Mouse (Mus musculus) limb, embryonic 12.5 days (tissue): ENCODE results near the gene 4933402N03Rik. TPM values are rescaled to one million over a fixed set of nuclear protein-coding genes. Genes with fewer than 3 reads are reported as not detected.

ENCODE experiments used
- ATAC-seq: fragments of 200-750 bp; cut with Nextera tagmentation; 2 replicates; pipeline ENCODE4 v1.8.0; 2017; ENCODE audit warnings: low read depth, moderate TSS enrichment; ENCODE audit not compliant: insufficient number of reproducible peaks, insufficient read depth, low FRiP score, low TSS enrichment
- H3K27ac ChIP-seq: fragments of 300-500 bp; sonication (generic); 2 replicates; pipeline ENCODE4 v1.5.1; 2016; ENCODE audit warnings: mild to moderate bottlenecking, moderate library complexity
- H3K27me3 ChIP-seq: fragments of 300-500 bp; sonication (generic); 2 replicates; pipeline ENCODE4 v1.6.1; 2016; ENCODE audit warnings: mild to moderate bottlenecking, moderate library complexity
- H3K36me3 ChIP-seq: fragments of 300-500 bp; sonication (generic); 2 replicates; pipeline ENCODE4 v1.6.1; 2016; ENCODE audit warnings: mild to moderate bottlenecking, moderate library complexity
- H3K4me1 ChIP-seq: fragments of 300-500 bp; sonication (generic); replicated peaks from 2 replicates; pipeline ENCODE4 v1.6.1; 2016
- H3K4me2 ChIP-seq: fragments of 300-500 bp; sonication (generic); 2 replicates; pipeline ENCODE4 v1.6.1; 2016; ENCODE audit warnings: mild to moderate bottlenecking, moderate library complexity
- H3K4me3 ChIP-seq: fragments of 300-500 bp; sonication (generic); replicated peaks from 2 replicates; pipeline ENCODE4 v1.5.1; 2016; ENCODE audit warnings: mild to moderate bottlenecking
- H3K9ac ChIP-seq: fragments of 300-500 bp; sonication (generic); replicated peaks from 2 replicates; pipeline ENCODE4 v1.6.1; 2016; ENCODE audit warnings: mild to moderate bottlenecking, moderate library complexity
- H3K9me3 ChIP-seq: fragments of 300-500 bp; sonication (generic); 2 replicates; pipeline ENCODE4 v1.6.1; 2016; ENCODE audit warnings: mild to moderate bottlenecking, moderate library complexity
- WGBS: fragments of 180-500 bp; shearing (Covaris S2); methylation state at CpG from one replicate; pipeline ENCODE4 v1.1.7; 2016; 5-methylcytosine and 5-hydroxymethylcytosine counted together
- polyA plus RNA-seq: library from polyadenylated mRNA; unstranded; fragments of >200 nt; fragmentation: Nextera tagmentation; extraction: Ambion mirVana; gene quantifications from 2 replicates; pipeline ENCODE4 v1.2.1, GENCODE M21; 2016

The 4933402N03Rik gene
- polyA plus RNA-seq = not detected in 2 replicates

DNA sequence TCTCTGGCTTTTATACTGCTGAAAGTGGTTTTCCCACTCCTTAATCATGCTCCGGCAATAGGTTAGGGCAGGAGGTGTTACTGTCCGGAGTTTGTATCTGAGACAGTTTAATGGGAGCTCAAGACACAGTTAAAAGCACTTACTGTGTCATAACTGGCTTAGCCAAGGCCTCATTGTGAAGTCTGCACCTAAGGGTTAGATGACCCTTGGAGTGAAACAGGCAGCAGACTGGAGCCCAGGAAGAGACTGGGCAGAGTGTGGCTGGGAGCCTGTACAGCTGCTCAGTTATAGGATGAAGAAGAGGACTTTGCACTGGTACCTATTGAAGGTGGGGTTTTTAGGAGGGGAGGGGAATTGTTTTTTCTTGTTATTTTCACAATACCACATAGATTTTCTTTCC, at the start of gene 4933402N03Rik:
Gene 4933402N03Rik, minus strand, starts transcription at position 101 of the 400 bp plus-strand sequence.
- no peaks in the 10 kb centered on the region for H3K9me3 ChIP-seq
- WGBS = 59% methylated on average over 2 of the region's 2 CpGs
- no peak within 1 kb of the TSS for H3K4me3 ChIP-seq
- no peak within 1 kb of the TSS for H3K9ac ChIP-seq
- no peak within 1 kb of the TSS for H3K4me2 ChIP-seq
- no peaks in the 10 kb centered on the region for H3K4me1 ChIP-seq
- H3K27ac ChIP-seq = no peak within 1 kb of the TSS
- ATAC-seq = no peak
- no peaks in the 10 kb centered on the region for H3K27me3 ChIP-seq
- H3K36me3 ChIP-seq = no peaks in the 10 kb centered on the region

GRCm38 (mm10) chr7:131187996-131188395, 41.9 kb upstream of the 4933402N03Rik start:
- Histone ChIP-seq H3K27me3 (no peaks in the 10 kb centered on the region), H3K9me3 (no peaks in the 10 kb centered on the region), H3K4me3 (no peak overlapping the region), H3K4me2 (no peak overlapping the region), H3K36me3 (no peaks in the 10 kb centered on the region), H3K27ac (no peak overlapping the region), H3K9ac (no peak overlapping the region), H3K4me1 (no peaks in the 10 kb centered on the region)
- no peak for ATAC-seq
- 92% methylated on average over 14 of the region's 14 CpGs for WGBS

GRCm38 (mm10) chr7:131187047-131187446, 40.9 kb upstream of the 4933402N03Rik start:
- Histone ChIP-seq H3K4me2 (no peak overlapping the region), H3K4me1 (no peaks in the 10 kb centered on the region), H3K4me3 (no peak overlapping the region), H3K9me3 (no peaks in the 10 kb centered on the region), H3K27me3 (no peaks in the 10 kb centered on the region), H3K36me3 (no peaks in the 10 kb centered on the region), H3K9ac (no peak overlapping the region), H3K27ac (no peak overlapping the region)
- 80% methylated on average over 8 of the region's 8 CpGs for WGBS
- no peak for ATAC-seq

DNA sequence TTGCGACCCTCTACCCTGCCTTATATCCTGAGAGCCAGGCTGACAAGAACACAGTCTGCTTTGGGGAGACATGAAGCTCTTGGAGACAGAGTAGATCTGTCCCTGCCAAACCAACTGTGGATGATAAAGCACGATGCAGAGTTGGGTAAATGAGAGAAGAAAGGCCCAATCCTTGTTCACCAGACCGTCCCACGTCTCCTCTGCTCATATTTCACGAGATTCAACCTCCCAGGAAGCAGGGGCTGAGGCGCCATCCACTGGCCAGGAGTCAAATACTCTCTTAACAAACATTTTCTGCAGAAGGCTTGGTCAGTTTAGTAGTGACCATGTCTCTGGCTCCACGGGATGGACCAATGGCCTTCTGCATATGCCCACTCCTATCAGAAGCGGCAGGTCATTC, 38.2 kb upstream of the 4933402N03Rik start:
- no peak overlapping the region for H3K9ac ChIP-seq
- no peak overlapping the region for H3K27ac ChIP-seq
- H3K4me3 ChIP-seq = no peak overlapping the region
- no peaks in the 10 kb centered on the region for H3K9me3 ChIP-seq
- no peaks in the 10 kb centered on the region for H3K4me1 ChIP-seq
- no peak overlapping the region for H3K4me2 ChIP-seq
- ATAC-seq = no peak
- H3K36me3 ChIP-seq = no peaks in the 10 kb centered on the region
- WGBS = 59% methylated on average over 8 of the region's 8 CpGs
- no peaks in the 10 kb centered on the region for H3K27me3 ChIP-seq

DNA sequence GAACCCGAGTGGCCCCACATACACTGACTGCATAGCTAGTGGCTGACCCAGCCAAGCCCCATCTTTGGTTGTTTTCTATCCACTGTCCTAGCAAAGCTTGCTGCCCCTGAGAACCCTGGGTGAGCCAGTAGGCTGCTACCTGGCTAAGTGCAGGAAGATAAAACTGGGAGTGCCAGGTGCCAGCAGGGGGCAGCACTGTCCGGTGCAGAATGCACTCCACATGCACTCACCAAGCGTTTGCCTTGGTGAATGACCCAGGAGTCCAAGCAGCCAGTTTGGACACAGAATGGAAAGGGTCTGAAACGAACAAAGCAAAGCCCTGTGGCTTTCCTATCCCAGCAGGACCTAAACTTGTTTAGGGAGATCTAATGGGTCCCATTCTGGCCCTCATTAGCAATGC, 36.6 kb upstream of the 4933402N03Rik start:
- Histone ChIP-seq H3K27ac (no peak overlapping the region), H3K4me3 (no peak overlapping the region), H3K4me1 (no peaks in the 10 kb centered on the region), H3K9ac (no peak overlapping the region), H3K4me2 (no peak overlapping the region), H3K9me3 (no peaks in the 10 kb centered on the region), H3K36me3 (no peaks in the 10 kb centered on the region), H3K27me3 (no peaks in the 10 kb centered on the region)
- WGBS = 43% methylated on average over 4 of the region's 4 CpGs
- ATAC-seq = no peak

DNA sequence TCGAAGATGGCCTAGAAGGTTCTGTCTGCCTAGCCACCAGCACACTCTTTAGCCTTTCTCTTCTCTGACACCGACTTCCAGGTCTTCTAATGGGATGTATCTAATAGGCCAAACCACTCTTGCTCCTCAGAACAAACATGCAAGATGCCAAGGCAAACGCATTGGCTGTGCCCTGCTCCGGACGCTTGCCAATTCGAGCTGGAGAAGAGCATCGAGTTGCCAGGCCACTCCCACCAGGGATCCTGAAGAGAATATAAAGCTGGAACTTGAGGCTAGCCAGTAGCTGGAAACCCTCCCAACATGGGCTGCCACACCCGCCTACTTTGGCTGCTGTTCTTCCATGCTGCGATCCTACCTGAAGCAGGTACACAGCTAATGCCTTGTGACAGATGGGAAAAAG, 28.0 kb upstream of the 4933402N03Rik start, which contains the start of gene 5430419D17Rik:
Gene 5430419D17Rik, plus strand, starts transcription at position 282 of the 400 bp plus-strand sequence.
- H3K36me3 ChIP-seq = no peaks in the 10 kb centered on the region
- 89% methylated on average over 9 of the region's 9 CpGs for WGBS

GRCm38 (mm10) chr7:131169099-131169498, 23.0 kb upstream of the 4933402N03Rik start:
- no peaks in the 10 kb centered on the region for H3K9me3 ChIP-seq
- H3K4me1 ChIP-seq = no peaks in the 10 kb centered on the region
- no peak overlapping the region for H3K4me3 ChIP-seq
- H3K4me2 ChIP-seq = no peak overlapping the region
- no peaks in the 10 kb centered on the region for H3K27me3 ChIP-seq
- H3K27ac ChIP-seq = no peak overlapping the region
- no peaks in the 10 kb centered on the region for H3K36me3 ChIP-seq
- ATAC-seq = no peak
- H3K9ac ChIP-seq = no peak overlapping the region
- 64% methylated on average over 2 of the region's 2 CpGs for WGBS

More for the DNA sequence above, 28.0 kb upstream of the 4933402N03Rik start, which contains the start of gene 5430419D17Rik:
- H3K4me2 ChIP-seq = no peak within 1 kb of the TSS
- H3K27me3 ChIP-seq = no peaks in the 10 kb centered on the region
- H3K9ac ChIP-seq = no peak within 1 kb of the TSS
- ATAC-seq = no peak
- no peak within 1 kb of the TSS for H3K4me3 ChIP-seq
- H3K9me3 ChIP-seq = no peaks in the 10 kb centered on the region
- no peak within 1 kb of the TSS for H3K27ac ChIP-seq
- H3K4me1 ChIP-seq = no peaks in the 10 kb centered on the region

- no peaks in the 10 kb centered on the region for H3K27me3 ChIP-seq
- H3K27ac ChIP-seq = no peak overlapping the region
- no peaks in the 10 kb centered on the region for H3K9me3 ChIP-seq
- no peaks in the 10 kb centered on the region for H3K4me1 ChIP-seq
- no peaks in the 10 kb centered on the region for H3K36me3 ChIP-seq
- no peak overlapping the region for H3K9ac ChIP-seq
- H3K4me2 ChIP-seq = no peak overlapping the region
- 81% methylated on average over 3 of the region's 3 CpGs for WGBS
- H3K4me3 ChIP-seq = no peak overlapping the region
- ATAC-seq = no peak
Measured at GRCm38 (mm10) chr7:131167771-131168170, 21.7 kb upstream of the 4933402N03Rik start.

DNA sequence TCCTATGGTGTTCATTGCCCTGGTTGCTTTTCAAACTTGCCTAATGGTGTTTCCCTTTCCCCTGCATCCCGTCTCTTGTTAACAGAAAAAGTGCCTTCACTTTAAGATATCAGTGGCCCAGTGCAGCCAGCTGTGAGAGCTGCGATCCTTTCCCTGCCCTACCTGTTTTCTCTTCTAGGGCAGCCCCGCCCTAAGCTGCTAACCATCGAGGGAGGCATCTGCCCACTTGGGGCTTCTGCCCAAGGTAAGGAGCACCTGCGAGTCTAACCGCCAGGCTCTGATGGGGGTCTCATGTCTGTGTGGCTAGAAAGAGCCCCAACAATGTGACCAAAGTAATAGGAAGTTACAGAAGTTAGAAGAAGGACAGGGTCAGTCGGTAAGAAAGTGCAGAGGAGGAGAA, 16.1 kb upstream of the 4933402N03Rik start:
- no peaks in the 10 kb centered on the region for H3K9me3 ChIP-seq
- no peak overlapping the region for H3K4me3 ChIP-seq
- H3K9ac ChIP-seq = no peak overlapping the region
- H3K4me2 ChIP-seq = no peak overlapping the region
- no peaks in the 10 kb centered on the region for H3K27me3 ChIP-seq
- no peak overlapping the region for H3K27ac ChIP-seq
- no peaks in the 10 kb centered on the region for H3K4me1 ChIP-seq
- no peaks in the 10 kb centered on the region for H3K36me3 ChIP-seq
- WGBS = 62% methylated on average over 7 of the region's 7 CpGs
- ATAC-seq = no peak

DNA sequence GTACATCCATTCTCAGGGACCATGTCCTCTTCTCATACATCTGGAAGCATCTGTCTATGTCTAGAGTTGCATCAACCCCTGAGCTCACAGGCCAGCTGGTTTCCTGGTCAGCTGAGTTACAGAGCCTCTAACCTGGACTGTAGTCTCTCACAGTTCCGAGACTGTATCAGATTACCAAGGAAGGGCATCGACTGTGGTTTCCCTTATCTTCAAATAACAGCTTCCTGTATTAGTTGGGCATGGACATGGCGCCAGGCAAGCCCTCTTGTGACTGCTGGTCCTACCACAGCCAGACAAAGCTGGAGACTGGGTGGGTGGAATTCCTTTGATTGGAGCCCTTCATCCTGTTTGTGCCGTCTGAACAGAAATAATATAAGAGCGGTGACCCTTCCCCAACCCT, 6.9 kb upstream of the 4933402N03Rik start:
- Histone ChIP-seq H3K36me3 (no peaks in the 10 kb centered on the region), H3K4me2 (no peak overlapping the region), H3K9me3 (no peaks in the 10 kb centered on the region), H3K27ac (no peak overlapping the region), H3K4me1 (0 out of 2 replicates have a peak, but pooled peaks cover 3% of the 10 kb centered on the region), H3K4me3 (no peak overlapping the region), H3K27me3 (no peaks in the 10 kb centered on the region), H3K9ac (no peak overlapping the region)
- ATAC-seq = no peak
- 77% methylated on average over 5 of the region's 5 CpGs for WGBS

DNA sequence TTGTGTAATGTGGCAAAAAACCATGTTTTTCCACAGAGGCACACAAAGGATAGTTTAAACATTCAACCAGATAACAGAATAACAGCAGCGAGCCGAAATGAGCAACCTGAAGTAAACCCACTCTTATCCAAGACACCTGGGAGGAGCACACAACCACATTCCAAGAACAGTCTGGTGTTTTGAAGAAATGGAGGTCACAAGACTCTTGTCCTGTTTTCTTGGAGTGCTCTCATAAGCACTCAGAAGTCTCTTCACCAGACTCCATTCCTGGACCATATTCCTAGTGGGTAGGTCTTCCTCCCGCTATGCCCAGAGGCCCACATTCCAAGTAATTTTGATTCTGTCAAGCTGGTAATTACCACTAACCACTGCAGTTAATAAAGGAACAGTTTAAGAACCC, 4.1 kb upstream of the 4933402N03Rik start:
- WGBS = 88% methylated on average over 3 of the region's 3 CpGs
- ATAC-seq = no peak
- Histone ChIP-seq H3K4me2 (no peak overlapping the region), H3K27ac (no peak overlapping the region), H3K27me3 (no peaks in the 10 kb centered on the region), H3K4me1 (no peaks in the 10 kb centered on the region), H3K36me3 (no peaks in the 10 kb centered on the region), H3K9me3 (no peaks in the 10 kb centered on the region), H3K9ac (no peak overlapping the region), H3K4me3 (no peak overlapping the region)

GRCm38 (mm10) chr7:131133181-131133580, 12.9 kb downstream of the 4933402N03Rik start:
- no peaks in the 10 kb centered on the region for H3K36me3 ChIP-seq
- H3K27me3 ChIP-seq = no peaks in the 10 kb centered on the region; the same call in 1 of the 2 replicates
- no peaks in the 10 kb centered on the region for H3K4me1 ChIP-seq
- no peak overlapping the region for H3K9ac ChIP-seq
- no peak overlapping the region for H3K4me2 ChIP-seq
- WGBS = 79% methylated on average over 3 of the region's 3 CpGs
- H3K4me3 ChIP-seq = no peak overlapping the region
- no peaks in the 10 kb centered on the region for H3K9me3 ChIP-seq
- ATAC-seq = no peak
- H3K27ac ChIP-seq = no peak overlapping the region
